Mouse (Mus musculus) adrenal gland, adult (tissue): ENCODE data around the gene Bcar1.

ENCODE experiments used
- DNase-seq, 2 experiments: peaks; one replicate each; pipeline ENCODE4 v3.0.0; 2022 to 2023; ENCODE audit warnings: low spot score in 1 of 2; ENCODE audit not compliant: inconsistent age in 2 of 2

Bcar1 gene

DNA sequence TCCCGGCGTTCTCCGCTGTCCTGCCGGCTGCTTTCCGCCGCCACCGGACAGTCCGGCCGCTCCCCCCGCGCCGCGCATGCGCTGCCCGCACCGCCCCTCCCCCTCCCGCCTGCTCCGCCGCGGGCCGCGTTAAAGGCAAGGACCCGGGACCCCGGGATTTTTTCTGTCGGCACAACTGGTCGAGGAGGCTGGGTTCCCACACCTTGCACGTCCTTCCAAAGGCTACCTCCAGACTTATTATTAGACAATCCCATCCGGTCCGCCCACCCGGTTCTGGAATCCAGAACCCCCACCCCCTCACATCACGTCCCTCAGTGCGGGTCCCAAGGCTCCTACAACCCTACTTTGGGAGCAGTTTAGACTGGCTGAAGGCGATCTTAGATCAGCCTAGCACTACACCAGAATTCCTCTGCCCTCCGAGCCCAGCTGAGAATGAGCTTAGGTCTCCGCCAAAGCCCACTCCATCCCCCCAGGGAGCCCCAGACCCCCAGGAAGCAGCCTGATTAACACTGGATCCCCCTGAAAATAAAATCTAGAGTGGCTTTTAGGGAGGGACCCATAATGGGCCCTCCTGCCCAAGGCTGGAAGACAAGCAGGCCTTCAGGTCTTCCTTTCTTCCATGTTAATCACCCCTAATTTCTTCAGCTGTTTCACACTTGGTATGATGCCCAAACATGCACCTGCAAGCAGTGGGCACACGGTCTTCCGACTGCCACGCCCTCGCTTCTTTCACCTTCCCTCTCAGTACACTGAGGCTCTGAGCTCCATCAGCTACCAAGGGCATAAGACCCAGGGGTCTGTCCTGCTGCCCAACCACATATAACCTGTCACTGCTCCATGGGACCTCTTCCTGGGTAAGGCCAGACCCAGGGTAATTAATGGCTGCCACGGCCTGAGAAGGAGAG lies at the start of gene Bcar1:
TSS of gene Bcar1 (minus strand) at position 18 of the 905 bp plus-strand sequence.
- peak; percentile 87 to 94 for DNase-seq

- no peak for DNase-seq
These were observed 46.0 kb upstream of the Bcar1 start for GRCm38 (mm10) chr8:111789639-111790038.

DNA sequence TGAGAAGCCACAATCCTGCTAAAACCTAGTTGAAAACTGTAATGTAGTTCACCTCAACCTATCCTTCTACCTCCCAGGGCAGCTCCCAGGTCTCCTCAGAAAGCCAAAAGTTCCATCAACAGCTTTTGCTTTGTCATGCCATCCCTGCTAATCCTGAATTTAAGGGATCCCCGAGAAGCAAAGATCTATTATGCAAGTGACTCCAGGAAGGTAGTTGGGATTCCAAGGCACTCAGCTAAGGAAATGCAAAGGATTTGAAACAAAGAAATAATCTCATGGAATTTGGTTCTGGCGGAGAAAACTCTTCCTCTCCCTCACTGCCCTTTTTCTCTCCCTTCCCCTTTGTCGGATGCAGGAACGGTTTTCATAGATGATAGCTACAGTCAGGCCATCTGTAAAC lies 45.6 kb upstream of the Bcar1 start:
- no peak for DNase-seq

DNA sequence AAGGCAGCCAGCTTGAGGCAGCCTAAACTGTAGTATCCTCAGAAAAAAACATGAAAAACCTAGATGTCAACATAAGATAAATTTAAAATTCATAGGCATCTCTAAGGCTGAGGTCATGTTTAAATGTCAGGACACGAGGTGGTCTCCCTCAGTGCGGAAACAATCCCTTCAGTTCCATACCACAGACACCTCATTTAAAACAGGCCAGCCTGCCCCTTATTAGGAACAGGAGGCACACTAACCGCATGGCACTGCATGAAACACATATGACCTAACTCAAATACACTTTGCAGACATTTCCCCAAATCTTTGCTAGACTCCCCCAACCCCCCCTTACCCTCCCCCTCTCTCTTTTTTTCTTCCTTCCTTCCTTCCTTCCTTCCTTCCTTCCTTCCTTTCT lies 44.9 kb upstream of the Bcar1 start:
- no peak for DNase-seq

- DNase-seq = no peak
These were observed 44.5 kb upstream of the Bcar1 start for GRCm38 (mm10) chr8:111788085-111788484.

DNA sequence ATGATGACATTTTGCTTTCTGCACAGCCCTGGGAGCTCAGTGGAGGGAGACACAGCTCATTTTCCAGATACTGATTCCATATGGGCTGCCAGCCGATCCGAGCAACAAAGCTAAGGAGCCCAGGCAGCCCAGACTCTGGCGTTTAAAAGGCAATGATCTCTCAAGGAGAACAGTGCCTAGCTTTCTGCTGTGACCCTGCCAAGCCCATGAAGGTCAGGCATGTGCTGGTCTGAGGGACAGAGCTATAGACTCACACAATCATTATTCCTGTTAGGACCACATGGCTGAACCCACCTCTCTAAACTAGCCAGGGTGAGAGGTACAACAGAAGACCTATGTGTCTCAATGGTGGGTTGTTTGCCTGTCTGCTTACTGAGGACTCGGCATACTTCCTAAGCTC lies 44.1 kb upstream of the Bcar1 start:
- peak; percentile 62 to 85 for DNase-seq

GRCm38 (mm10) chr8:111786701-111787588 lies 43.3 kb upstream of the Bcar1 start:
- peak in 1 of 2 experiments; percentile 63 for DNase-seq

DNA sequence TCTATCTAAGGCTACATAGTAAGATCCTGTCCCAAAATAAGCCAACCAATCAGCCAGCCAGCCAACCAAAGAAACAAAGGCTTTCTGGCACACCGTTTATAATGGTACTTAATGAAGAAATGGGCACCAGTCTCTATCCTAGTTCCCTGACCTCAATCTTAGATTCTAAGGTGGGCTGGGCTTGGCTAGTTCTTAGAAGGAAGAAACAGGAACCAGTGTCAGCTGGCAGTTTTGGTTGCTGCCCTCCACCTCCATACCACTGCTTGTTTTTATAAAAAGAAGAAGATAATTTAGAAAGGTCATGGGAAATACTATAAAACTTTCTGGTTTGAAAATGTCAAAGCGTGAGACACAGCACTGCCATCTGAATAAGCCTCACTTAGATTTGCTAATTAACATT lies 42.5 kb upstream of the Bcar1 start:
- peak in 1 of 2 experiments; percentile 58 for DNase-seq

GRCm38 (mm10) chr8:111782671-111783394 lies 39.2 kb upstream of the Bcar1 start:
- DNase-seq = peak in 1 of 2 experiments; percentile 82

DNA sequence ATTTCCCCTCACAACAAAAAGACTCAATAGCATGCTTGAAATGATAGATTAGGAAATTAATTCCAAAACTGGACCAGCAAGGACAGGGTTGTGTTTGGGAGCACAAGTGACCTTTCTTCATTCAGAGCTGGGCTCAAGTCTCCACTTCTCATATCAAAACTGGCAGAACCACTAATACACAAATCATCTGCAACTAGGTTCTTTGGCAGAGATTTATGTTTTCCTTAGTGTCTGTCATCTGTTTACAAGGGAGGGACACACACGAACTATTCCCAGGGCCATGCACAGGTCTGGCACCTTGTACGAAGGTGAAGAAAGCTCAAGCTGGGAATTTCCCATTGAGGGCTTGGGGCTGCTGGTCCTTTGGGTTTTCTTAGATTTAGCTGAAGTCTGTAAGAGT lies 38.6 kb upstream of the Bcar1 start:
- peak in 1 of 2 experiments; percentile 76 for DNase-seq

GRCm38 (mm10) chr8:111780697-111781424 lies 37.3 kb upstream of the Bcar1 start:
- DNase-seq = peak in 1 of 2 experiments; percentile 53

DNA sequence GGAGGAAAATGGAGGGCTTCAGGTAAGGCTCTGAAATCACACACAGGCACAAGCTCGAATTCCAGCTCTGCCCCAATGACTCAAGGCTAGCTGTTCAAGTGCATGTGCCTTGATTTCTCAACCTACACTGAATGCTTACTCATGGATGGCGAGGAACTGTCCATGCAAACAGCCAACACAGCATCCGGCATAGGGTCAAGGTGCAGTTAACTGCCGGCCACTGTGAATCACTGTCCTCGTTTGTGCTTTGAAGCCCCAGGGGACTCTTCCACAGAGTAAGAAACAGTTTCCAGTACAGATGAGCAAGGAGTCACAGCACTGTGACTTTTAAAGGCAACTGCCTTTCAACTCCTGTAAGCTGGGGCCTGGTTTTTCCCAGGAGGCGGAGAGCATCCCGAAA lies 36.1 kb upstream of the Bcar1 start:
- peak; percentile 91 to 95 for DNase-seq

GRCm38 (mm10) chr8:111778801-111779200 lies 35.2 kb upstream of the Bcar1 start:
- peak; percentile 60 to 80 for DNase-seq

GRCm38 (mm10) chr8:111776492-111776891 lies 32.9 kb upstream of the Bcar1 start:
- DNase-seq = no peak

- peak in 1 of 2 experiments; percentile 63 for DNase-seq
These were observed 32.2 kb upstream of the Bcar1 start for GRCm38 (mm10) chr8:111775766-111776165.

DNA sequence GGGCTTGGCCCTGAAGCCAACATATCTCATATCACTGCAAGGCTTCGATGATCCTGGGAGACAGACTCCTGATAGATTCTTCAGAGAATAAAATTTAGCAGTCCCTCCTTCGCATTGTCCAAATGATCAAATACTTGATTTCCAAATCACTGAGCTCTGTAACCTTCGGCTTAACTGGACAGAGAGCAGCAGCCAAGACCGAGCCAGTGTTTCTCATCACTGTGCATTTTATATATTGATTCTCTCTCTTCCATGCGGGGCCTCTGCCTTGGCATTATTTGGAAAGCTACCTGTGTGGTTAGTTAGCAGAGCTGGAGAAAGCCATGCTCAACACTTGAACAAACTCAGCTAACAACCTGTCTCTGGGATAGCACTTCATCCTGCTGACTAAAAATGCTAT lies 29.9 kb upstream of the Bcar1 start:
- peak in 1 of 2 experiments; percentile 70 for DNase-seq

GRCm38 (mm10) chr8:111773057-111773456 lies 29.4 kb upstream of the Bcar1 start:
- no peak for DNase-seq

GRCm38 (mm10) chr8:111772083-111772482 lies 28.5 kb upstream of the Bcar1 start:
- DNase-seq = peak; percentile 66 to 90

DNA sequence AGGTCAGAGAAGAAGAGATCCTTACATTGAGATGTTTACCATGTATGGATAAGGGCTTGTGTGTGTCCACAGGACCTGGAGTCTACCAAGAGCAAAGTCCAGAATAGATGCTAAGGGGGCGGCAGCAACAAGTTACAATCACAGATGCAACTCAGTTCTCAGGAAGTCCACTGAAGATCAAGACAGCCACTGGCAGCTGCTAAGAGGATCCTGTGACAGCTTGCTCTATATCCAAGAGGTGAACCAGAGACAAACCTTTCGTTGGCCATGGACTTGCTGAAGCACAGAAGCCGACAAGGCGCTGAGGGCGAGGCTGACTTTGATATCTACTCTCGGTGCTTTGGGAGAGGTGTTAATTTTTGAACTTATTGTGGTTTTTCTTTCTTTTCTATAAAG lies 28.0 kb upstream of the Bcar1 start:
- peak in 1 of 2 experiments; percentile 49 for DNase-seq

DNA sequence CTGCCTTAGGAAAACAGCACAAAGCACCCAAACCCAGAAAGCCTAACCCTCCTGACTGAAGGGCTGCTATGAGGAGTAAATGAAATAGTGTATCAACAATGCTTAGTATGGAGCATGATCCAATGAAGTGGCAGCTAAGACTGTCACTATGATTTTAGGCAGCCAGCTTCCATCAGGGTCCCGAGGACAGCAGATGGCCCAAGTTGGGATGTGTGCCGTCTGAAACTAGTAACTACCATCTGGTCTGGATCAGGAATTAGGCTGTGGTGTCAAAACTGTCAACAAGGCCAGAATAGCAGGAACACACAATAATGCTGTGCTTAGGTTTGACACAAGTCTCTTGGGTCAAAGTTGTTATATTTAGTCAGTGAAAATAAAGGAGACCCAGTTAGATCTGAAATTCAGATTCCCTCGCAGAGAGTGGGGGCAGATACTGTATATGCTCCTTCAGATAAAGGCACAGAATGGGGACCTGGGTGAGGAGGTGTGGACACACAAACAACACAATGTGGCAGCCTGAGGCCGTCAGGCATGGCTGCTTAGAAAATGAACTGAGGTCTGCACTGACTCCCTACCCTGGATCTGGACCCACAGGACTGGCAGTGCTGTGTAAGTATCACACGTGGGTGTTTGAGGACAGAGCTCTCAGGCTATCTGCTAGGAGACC lies 27.5 kb upstream of the Bcar1 start:
- DNase-seq = no peak
